Mouse (Mus musculus): ENCODE results near the gene Tom1.
A peak's percentile ranks its signal among the peaks of the same experiment; 100 is the strongest.

Gene Tom1

DNA sequence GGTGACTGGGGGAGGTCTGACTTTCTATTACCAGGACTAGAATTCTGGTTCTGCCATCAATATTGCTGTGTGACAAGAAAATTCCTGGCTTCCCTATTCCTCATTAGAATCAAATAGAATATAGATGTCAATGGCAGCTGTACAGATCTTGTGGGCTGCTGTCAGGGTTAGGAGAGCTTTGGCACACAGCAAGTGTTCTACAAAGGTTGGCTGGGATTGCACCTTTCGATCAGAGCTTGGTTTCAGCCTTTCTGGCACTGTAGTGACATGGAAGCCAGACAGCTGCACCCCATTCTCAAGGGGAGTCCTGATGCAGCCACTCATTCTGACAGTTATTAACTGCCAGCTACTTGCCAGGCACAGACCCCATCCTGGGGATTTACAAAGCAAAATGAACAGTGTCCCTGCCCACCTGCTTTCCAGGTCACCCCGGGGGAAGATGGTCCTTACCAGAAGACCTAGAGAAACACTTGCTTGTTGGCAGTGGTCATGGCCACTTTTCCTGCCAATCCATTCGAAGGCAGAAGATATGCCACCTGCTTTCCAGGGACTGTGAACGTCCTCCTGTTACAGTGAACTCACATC, 57.4 kb downstream of the Tom1 start:
- DNase-seq (ENCODE audit: low spot score), result no peak

DNA sequence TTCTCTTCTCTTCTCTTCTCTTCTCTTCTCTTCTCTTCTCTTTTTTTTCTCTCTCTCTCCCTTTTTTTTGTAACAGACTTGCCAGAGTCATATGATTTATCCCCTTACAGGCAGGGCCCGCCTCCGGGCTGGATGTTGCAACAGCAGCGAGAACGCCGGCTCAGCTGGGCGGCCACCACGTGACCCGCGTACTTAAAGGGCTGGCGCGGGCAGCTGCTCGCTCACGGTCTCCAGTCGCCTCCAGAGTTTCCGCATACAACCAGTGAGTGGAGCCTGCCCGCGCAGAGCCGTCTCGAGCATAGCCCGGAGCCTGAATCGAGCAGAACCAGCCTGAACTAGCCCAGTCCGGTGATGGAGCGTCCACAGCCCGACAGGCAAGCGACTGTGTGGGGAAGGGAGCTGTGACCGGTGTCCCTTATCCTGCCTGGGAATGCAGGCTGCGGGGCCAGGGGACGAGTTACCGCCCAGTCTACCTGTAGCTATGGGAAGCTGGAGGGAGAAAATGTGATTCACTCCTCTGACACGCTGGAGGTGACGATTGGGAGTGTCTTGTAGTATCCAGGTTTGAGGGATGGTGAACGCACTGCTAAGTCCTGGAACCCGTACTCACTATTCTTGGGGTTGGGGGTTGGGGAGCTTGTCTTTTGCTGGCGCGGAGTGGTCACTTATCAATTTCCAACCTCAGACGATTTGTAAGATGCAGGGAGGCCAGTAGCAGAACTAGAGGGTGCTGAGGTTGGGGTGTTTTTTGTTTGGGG, 60.1 kb downstream of the Tom1 start, which contains the start of gene Hmox1:
TSS of gene Hmox1 (plus strand) at position 223 of the 758 bp plus-strand sequence.
- peak; percentile 74 for DNase-seq (ENCODE audit: low spot score)

DNA sequence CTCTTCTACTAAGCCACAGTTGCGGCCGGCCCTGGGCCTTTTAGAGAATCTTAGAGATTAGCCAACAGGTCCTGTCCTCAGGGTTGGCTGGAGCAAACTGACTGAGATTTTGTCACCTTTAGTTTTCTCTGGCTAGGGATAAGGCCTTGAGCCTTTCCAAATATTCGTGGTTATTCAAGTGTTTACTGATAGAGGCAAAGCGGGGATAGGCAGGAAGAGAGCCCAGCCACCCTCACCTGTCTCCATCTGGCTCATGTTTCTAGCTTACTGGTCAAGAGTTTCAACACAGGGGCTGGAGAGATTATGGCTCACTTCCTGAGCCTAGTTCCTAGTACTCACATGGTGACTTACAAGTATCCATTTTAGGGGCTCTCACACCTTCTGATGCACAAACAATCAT, 69.5 kb downstream of the Tom1 start:
- DNase-seq (ENCODE audit: low spot score), result no peak

DNA sequence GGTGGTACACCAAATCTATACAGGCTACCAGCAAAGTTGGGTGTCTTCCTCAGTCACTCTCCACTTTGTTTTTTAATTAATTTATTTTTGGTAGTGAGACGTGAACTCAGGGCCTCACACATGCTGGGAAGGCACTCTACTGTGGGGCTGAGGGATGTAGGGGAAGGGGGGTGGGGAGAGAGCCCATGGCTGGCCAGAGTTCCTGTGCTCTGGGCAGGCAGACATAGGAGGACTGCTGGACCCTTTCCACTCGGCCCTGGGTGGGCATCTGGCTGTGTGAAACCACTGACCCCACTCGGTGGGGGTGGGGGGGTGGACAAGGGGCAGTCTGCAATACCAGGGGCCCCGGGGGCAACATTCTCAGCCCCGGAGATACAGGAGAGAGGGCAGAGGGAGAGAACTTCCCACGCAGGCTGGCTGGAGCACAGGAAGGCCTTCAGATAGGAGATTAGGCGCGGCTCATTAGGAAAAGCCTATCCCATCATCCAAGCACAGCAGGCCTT, 69.9 kb downstream of the Tom1 start:
- no peak for DNase-seq (ENCODE audit: low spot score)

DNA sequence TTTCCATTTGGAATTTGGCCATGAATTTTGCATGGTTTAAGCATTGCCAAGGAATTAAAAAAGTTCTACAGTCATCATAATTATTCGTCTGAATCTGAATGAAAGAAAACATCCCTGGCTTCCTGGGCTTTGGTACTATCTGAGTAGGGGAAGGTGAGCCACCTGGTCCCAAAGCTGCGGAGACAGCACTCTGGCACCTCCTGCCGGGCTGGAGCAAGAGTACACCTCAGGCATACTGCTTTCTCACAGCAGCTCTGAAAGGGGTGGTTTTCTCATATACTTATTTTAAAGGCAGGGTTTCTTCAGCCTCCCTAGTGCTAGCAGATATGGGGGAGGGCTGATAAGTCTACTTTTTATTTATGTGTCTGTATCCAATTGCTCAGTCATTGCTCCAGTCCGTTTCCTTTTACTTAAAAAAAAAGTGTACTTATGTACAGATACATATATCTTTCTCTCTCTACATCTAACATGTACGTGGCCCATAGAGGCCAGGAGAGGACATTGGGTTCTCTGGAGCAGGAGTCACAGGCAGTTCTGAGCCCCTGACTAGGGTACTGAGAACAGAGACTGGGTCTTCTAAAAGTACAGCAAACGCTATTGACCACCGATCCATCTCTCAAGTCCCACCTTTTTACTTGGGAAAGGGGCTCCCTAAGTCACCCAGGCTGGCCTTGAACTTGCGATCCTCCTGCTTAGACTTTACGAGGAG, 75.2 kb downstream of the Tom1 start:
- peak; percentile 83 for DNase-seq (ENCODE audit: low spot score)

DNA sequence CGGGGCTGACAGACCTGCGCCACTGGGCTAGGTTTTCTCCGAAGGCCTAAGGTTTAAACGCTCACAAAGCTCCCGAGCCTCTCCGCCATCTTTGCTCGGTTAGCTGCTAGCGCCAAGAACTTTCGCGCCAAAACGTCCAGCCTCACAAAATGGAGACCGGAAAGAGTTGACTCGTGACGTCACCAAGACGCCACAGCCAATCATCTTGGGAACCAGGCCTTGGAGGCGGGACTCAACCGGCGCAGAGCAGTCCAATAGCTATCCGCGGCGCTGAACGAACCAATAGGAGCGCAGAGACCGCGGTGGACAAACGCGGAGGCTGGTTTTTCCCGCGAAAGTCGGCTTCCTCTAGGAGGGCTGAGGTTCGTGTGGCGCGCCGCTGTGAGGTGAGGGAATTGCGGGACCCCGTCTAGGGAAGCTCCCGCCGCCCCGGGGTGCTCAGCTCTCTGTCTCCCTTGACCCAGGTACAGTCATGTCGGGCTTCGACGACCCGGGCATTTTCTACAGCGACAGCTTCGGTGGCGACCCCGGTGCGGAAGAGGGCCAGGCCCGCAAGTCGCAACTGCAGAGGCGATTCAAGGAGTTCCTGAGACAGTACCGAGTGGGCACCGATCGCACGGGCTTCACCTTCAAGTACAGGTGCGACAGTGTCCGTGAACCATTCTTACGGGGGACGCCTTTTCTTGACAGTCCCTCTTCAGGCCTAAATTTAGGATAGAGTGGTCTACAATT, 75.9 kb downstream of the Tom1 start, which contains the start of gene Mcm5:
TSS of gene Mcm5 (plus strand) at position 334 of the 732 bp plus-strand sequence.
- peak; percentile 98 for DNase-seq (ENCODE audit: low spot score)

DNA sequence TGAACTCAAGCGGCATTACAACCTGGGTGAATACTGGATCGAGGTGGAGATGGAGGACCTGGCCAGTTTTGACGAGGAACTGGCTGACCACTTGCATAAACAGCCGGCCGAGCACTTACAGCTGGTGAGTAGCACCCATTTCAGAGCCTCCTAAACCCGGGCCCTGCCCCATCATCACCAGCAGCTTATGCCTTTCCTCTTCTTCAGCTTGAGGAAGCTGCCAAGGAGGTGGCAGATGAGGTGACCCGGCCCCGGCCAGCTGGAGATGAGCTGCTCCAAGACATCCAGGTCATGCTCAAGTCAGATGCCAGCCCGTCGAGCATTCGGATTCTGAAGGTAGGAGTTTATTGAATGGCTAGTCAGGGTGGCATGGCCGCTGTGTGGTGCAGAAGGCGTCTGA, 76.6 kb downstream of the Tom1 start:
- no peak for DNase-seq (ENCODE audit: low spot score)

DNA sequence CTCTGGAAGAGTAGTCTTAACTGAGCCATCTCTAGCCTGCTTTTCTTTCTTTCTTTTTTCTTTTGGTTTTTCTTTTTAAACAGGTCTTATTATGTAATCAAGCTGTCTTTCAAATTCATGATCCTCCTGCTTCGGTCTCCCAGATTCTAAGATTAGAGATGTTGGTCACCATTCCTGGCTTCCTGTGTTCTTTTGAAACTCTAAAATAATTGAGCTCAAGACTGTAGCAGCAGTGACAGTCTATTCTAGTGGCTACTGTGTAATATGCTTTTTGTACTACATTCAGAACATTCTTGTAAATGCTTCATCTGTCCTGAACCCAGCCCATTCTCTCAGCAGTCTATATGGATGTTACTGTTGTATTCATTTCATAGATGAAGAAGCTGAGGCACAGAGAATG, 85.0 kb downstream of the Tom1 start:
- DNase-seq (ENCODE audit: low spot score), result no peak

DNA sequence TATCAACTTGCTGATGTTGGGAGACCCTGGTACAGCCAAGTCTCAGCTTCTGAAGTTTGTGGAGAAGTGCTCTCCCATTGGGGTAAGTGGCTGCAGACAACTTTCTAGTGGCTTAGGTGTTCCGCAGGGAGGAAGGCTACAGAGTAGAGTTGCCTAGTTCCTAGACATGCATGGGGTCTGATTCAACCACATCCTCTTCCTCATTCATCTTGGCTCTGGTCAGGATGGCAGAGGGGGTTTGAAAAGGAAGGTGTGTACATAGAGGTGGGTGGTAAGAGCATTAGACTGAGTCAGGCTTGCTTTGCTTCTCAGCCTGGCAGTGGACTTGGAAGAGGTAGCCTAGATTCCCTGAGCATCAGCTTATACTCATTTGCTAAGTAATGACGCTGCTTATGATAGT, 85.8 kb downstream of the Tom1 start:
- DNase-seq (ENCODE audit: low spot score), result no peak

Measured in T-cell, adult 2 months (primary cell).